Mouse (Mus musculus): ENCODE data around the gene Mrps22.
A peak's percentile ranks its signal among the peaks of the same experiment; 100 is the strongest.

GRCm38 (mm10) chr9:98601156-98601836 is at the start of gene Mrps22:
- TF ChIP-seq POLR2A (IDR thresholded peaks at IDR 0.05; ENCODE audit: control insufficient read depth in 1 of 2, insufficient read depth in 1 of 2, low read depth in 1 of 2, low read length in 2 of 2, poor library complexity in 1 of 2) (peak; percentile 69 to 92), SMC3 (IDR thresholded peaks at IDR 0.05; ENCODE audit: low read depth, low read length) (no peak), GATA1 (IDR thresholded peaks at IDR 0.05; ENCODE audit: low read depth, low read length) (no peak), MXI1 (IDR thresholded peaks at IDR 0.05; ENCODE audit: low read depth, low read length) (peak; percentile 83; the same call in 1 of the 2 replicates), CTCF (IDR thresholded peaks at IDR 0.05 in 2 of 3, conservative IDR thresholded peaks at IDR 0.05 in 1 of 3; ENCODE audit: control insufficient read depth in 1 of 3, insufficient read depth in 1 of 3, low read depth in 2 of 3, low read length in 3 of 3, poor library complexity in 1 of 3, severe bottlenecking in 1 of 3) (no peak), USF1 (IDR thresholded peaks at IDR 0.05; ENCODE audit: low read depth, low read length) (no peak), EP300 (IDR thresholded peaks at IDR 0.05; ENCODE audit: low read depth in 1 of 2, low read length in 2 of 2) (no peak), NELFE (IDR thresholded peaks at IDR 0.05; ENCODE audit: low read depth, low read length) (peak; percentile 91), CHD1 (IDR thresholded peaks at IDR 0.05; ENCODE audit: low read depth, low read length) (no peak), ELF1 (IDR thresholded peaks at IDR 0.05; ENCODE audit: low read depth, low read length) (peak; percentile 90)

Measured in MEL (cell line).